Mouse (Mus musculus) urinary bladder, postnatal 25 days (tissue): Measurements from ENCODE around the gene Mycbpap.
A peak's percentile ranks its signal among the peaks of the same experiment; 100 is the strongest.

Source experiments
- DNase-seq: peaks from one replicate; pipeline ENCODE4 v3.0.0; 2022; ENCODE audit warnings: low spot score

The Mycbpap gene

GRCm38 (mm10) chr11:94533171-94533570 lies 11.6 kb upstream of the Mycbpap start:
- no peak for DNase-seq

- no peak for DNase-seq
Measured at GRCm38 (mm10) chr11:94528879-94529278, 7.3 kb upstream of the Mycbpap start.

GRCm38 (mm10) chr11:94526171-94526879 lies 4.8 kb upstream of the Mycbpap start:
- DNase-seq = no peak

- no peak for DNase-seq
Measured at GRCm38 (mm10) chr11:94513452-94513851, 8.1 kb downstream of the Mycbpap start.

GRCm38 (mm10) chr11:94508976-94509375 lies 12.6 kb downstream of the Mycbpap start:
- no peak for DNase-seq

GRCm38 (mm10) chr11:94501482-94501881 lies 20.1 kb downstream of the Mycbpap start:
- DNase-seq = no peak

GRCm38 (mm10) chr11:94500362-94500761 lies 21.2 kb downstream of the Mycbpap start:
- DNase-seq = no peak

GRCm38 (mm10) chr11:94499661-94500152 lies 21.8 kb downstream of the Mycbpap start, which contains the start of gene Epn3:
Gene Epn3 (minus strand): TSS chr11:94499974.
- peak; percentile 63 for DNase-seq

GRCm38 (mm10) chr11:94499035-94499434 lies 22.5 kb downstream of the Mycbpap start:
- no peak for DNase-seq

GRCm38 (mm10) chr11:94498093-94498996 lies 23.2 kb downstream of the Mycbpap start:
- peak; percentile 60 for DNase-seq

- no peak for DNase-seq
Measured at GRCm38 (mm10) chr11:94495415-94495814, 26.1 kb downstream of the Mycbpap start.

GRCm38 (mm10) chr11:94491749-94492099 lies 29.8 kb downstream of the Mycbpap start:
- DNase-seq = no peak

GRCm38 (mm10) chr11:94491035-94491748 lies 30.4 kb downstream of the Mycbpap start:
- DNase-seq = no peak

- DNase-seq = no peak
Measured at GRCm38 (mm10) chr11:94489745-94490144, 31.8 kb downstream of the Mycbpap start.

GRCm38 (mm10) chr11:94488767-94489533 lies 32.6 kb downstream of the Mycbpap start:
- no peak for DNase-seq

- DNase-seq = peak; percentile 89
Measured at GRCm38 (mm10) chr11:94486001-94486400, 35.5 kb downstream of the Mycbpap start, which contains the start of gene Spata20. Gene Spata20 (minus strand): TSS chr11:94486179.

GRCm38 (mm10) chr11:94485223-94485622 lies 36.3 kb downstream of the Mycbpap start:
- no peak for DNase-seq

GRCm38 (mm10) chr11:94484636-94485035 lies 36.9 kb downstream of the Mycbpap start:
- DNase-seq = no peak

- DNase-seq = no peak
Measured at GRCm38 (mm10) chr11:94483921-94484320, 37.6 kb downstream of the Mycbpap start.

GRCm38 (mm10) chr11:94483436-94483835 lies 38.1 kb downstream of the Mycbpap start:
- no peak for DNase-seq

- DNase-seq = no peak
Measured at GRCm38 (mm10) chr11:94482738-94483137, 38.8 kb downstream of the Mycbpap start.
